Mouse (Mus musculus) heart, embryonic 13.5 days (tissue): ENCODE data around the gene Gale. TPM values are rescaled to one million over a fixed set of nuclear protein-coding genes. Genes with fewer than 3 reads are reported as not detected.
"Not testable (repeated sequence)": the region's sequence is repeated elsewhere in the genome, so short reads cannot be mapped to it uniquely, and the experiment has no call there.

Source experiments
- ATAC-seq: fragments of 200-750 bp; cut with Nextera tagmentation; 2 replicates; pipeline ENCODE4 v1.8.0; 2017; ENCODE audit warnings: moderate TSS enrichment; ENCODE audit not compliant: insufficient number of reproducible peaks, low FRiP score, low TSS enrichment; ENCODE audit errors: extremely low read depth
- H3K27ac ChIP-seq: fragments of 300-500 bp; sonication (generic); replicated peaks from 2 replicates; pipeline ENCODE4 v1.5.1; 2015; ENCODE audit warnings: moderate library complexity, mild to moderate bottlenecking, inconsistent platforms
- H3K27me3 ChIP-seq: fragments of 300-500 bp; sonication (generic); replicated peaks from 2 replicates; pipeline ENCODE4 v1.6.1; 2015; ENCODE audit warnings: mild to moderate bottlenecking, inconsistent platforms
- H3K36me3 ChIP-seq: fragments of 300-500 bp; sonication (generic); 2 replicates; pipeline ENCODE4 v1.6.1; 2015; ENCODE audit warnings: mild to moderate bottlenecking, inconsistent platforms
- H3K4me1 ChIP-seq: fragments of 300-500 bp; sonication (generic); 2 replicates; pipeline ENCODE4 v1.6.1; 2015; ENCODE audit warnings: inconsistent platforms
- H3K4me2 ChIP-seq: fragments of 300-500 bp; sonication (generic); 2 replicates; pipeline ENCODE4 v1.6.1; 2015; ENCODE audit warnings: inconsistent platforms, mild to moderate bottlenecking, moderate library complexity
- H3K4me3 ChIP-seq: fragments of 300-500 bp; sonication (generic); 2 replicates; pipeline ENCODE4 v1.5.1; 2015; ENCODE audit warnings: moderate library complexity, mild to moderate bottlenecking, inconsistent platforms
- H3K9ac ChIP-seq: fragments of 300-500 bp; sonication (generic); 2 replicates; pipeline ENCODE4 v1.6.1; 2015; ENCODE audit warnings: inconsistent platforms, mild to moderate bottlenecking, moderate library complexity
- H3K9me3 ChIP-seq: fragments of 300-500 bp; sonication (generic); 2 replicates; pipeline ENCODE4 v1.6.1; 2016; ENCODE audit warnings: inconsistent platforms
- WGBS: fragments of 180-500 bp; shearing (Covaris S2); methylation state at CpG from one replicate; pipeline ENCODE4 v1.1.7; 2015; ENCODE audit warnings: mixed read lengths; 5-methylcytosine and 5-hydroxymethylcytosine counted together
- polyA plus RNA-seq: library from polyadenylated mRNA; unstranded; fragments of >200 nt; fragmentation: Nextera tagmentation; extraction: Ambion mirVana; gene quantifications from 2 replicates; pipeline ENCODE4 v1.2.1, GENCODE M21; 2015

Gale gene
- polyA plus RNA-seq, 1 experiment from 2014 or later, result 28.7 TPM

DNA sequence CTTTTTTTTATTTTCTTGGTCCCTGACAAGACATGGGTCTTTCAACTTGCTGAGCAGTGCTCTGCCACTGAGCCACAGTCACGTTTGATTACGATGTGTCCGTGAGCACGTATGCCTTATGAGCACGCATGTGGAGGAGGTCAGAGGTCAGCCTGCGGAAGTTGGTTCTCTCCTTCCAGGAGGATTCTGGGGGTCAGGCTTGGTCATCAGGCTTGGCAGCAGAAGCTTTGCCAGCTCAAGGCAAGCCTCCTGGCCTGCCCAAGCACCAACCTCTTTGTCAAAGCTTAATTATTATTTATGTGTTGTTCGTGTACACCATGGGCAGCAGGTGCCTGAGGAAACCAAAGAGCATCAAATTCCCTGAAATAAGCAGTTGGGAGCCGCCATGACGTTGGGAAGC is 35.2 kb upstream of the Gale start:
- no peak overlapping the region for H3K4me2 ChIP-seq
- no peak overlapping the region for H3K4me3 ChIP-seq
- no peaks in the 10 kb centered on the region for H3K9me3 ChIP-seq
- WGBS, result 87% methylated on average over 9 of the region's 9 CpGs
- H3K27ac ChIP-seq, result no peak overlapping the region
- ATAC-seq, result no peak
- H3K27me3 ChIP-seq, result no peaks in the 10 kb centered on the region
- no peak overlapping the region for H3K9ac ChIP-seq
- H3K36me3 ChIP-seq, result peaks cover 58% of the 10 kb centered on the region
- H3K4me1 ChIP-seq, result peaks cover 15% of the 10 kb centered on the region

DNA sequence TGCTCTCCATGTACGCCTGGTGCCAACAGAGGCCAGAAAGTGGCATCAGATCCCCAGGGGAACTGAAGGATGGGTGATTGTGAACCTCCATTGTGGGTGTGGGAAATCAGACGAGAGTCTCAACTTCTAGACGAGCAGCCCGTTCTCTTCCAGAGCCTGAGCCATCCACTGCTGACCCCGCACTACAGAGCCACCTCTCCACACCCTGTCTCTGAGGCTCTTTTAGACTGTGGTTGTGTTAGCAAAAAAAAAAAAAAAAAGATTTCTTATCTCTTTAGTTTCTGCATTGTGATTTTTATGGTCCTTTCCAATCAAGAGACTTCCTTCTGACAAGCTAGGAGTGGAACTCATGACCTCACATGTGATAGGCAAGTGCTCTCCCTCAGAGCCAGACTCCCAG is 34.1 kb upstream of the Gale start:
- no peaks in the 10 kb centered on the region for H3K9me3 ChIP-seq
- H3K27me3 ChIP-seq, result no peaks in the 10 kb centered on the region
- H3K4me1 ChIP-seq, result peaks cover 15% of the 10 kb centered on the region
- H3K4me3 ChIP-seq, result no peak overlapping the region
- ATAC-seq, result no peak
- no peak overlapping the region for H3K27ac ChIP-seq
- 84% methylated on average over 5 of the region's 5 CpGs for WGBS
- H3K9ac ChIP-seq, result no peak overlapping the region
- H3K36me3 ChIP-seq, result peaks cover 60% of the 10 kb centered on the region
- H3K4me2 ChIP-seq, result no peak overlapping the region

- Histone ChIP-seq H3K9me3 (no peaks in the 10 kb centered on the region), H3K27me3 (no peaks in the 10 kb centered on the region), H3K27ac (no peak overlapping the region), H3K4me2 (no peak overlapping the region), H3K4me1 (peaks cover 18% of the 10 kb centered on the region), H3K36me3 (peaks cover 57% of the 10 kb centered on the region), H3K4me3 (no peak overlapping the region), H3K9ac (no peak overlapping the region)
- no peak for ATAC-seq
- WGBS, result 81% methylated on average over 9 of the region's 9 CpGs
These were observed 33.7 kb upstream of the Gale start for GRCm38 (mm10) chr4:135929828-135930227.

DNA sequence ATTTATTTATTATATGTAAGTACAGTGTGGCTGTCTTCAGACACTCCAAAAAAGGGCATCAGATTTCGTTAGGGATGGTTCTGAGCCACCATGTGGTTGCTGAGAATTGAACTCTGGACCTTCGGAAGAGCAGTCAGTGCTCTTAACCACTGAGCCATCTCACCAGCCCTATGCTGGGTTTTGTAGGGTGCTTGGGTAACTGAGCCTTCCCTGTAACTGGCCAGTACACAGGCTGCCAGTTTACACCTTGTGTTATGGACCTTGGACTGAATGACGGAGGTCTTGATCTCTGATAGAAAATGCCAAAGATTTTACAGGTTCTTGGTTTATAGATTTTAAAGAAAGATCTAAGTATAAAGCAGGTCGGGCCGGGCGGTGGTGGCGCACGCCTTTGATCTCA is 33.3 kb upstream of the Gale start:
- ATAC-seq, result no peak
- H3K4me1 ChIP-seq, result peaks cover 17% of the 10 kb centered on the region
- H3K27ac ChIP-seq, result no peak overlapping the region
- 94% methylated on average over 8 of the region's 8 CpGs for WGBS
- no peak overlapping the region for H3K9ac ChIP-seq
- H3K9me3 ChIP-seq, result no peaks in the 10 kb centered on the region
- H3K36me3 ChIP-seq, result peaks cover 57% of the 10 kb centered on the region
- H3K4me3 ChIP-seq, result no peak overlapping the region
- no peaks in the 10 kb centered on the region for H3K27me3 ChIP-seq
- no peak overlapping the region for H3K4me2 ChIP-seq

GRCm38 (mm10) chr4:135931832-135932231 is 31.7 kb upstream of the Gale start:
- Histone ChIP-seq H3K27ac (no peak overlapping the region), H3K4me3 (no peak overlapping the region), H3K4me2 (no peak overlapping the region), H3K27me3 (no peaks in the 10 kb centered on the region), H3K9ac (no peak overlapping the region), H3K36me3 (peaks cover 53% of the 10 kb centered on the region), H3K9me3 (no peaks in the 10 kb centered on the region), H3K4me1 (peaks cover 11% of the 10 kb centered on the region)
- WGBS, result 58% methylated on average over 5 of the region's 5 CpGs
- ATAC-seq, result no peak

GRCm38 (mm10) chr4:135934708-135935500 is 28.6 kb upstream of the Gale start:
- peaks cover 26% of the 10 kb centered on the region for H3K4me1 ChIP-seq
- no peak overlapping the region for H3K4me3 ChIP-seq
- H3K27me3 ChIP-seq, result no peaks in the 10 kb centered on the region
- H3K9me3 ChIP-seq, result no peaks in the 10 kb centered on the region
- peaks cover 64% of the 10 kb centered on the region for H3K36me3 ChIP-seq
- no peak overlapping the region for H3K4me2 ChIP-seq
- no peak for ATAC-seq
- no peak overlapping the region for H3K9ac ChIP-seq
- no peak overlapping the region; the same call in 1 of the 2 replicates for H3K27ac ChIP-seq
- 46% methylated on average over 12 of the region's 12 CpGs for WGBS

DNA sequence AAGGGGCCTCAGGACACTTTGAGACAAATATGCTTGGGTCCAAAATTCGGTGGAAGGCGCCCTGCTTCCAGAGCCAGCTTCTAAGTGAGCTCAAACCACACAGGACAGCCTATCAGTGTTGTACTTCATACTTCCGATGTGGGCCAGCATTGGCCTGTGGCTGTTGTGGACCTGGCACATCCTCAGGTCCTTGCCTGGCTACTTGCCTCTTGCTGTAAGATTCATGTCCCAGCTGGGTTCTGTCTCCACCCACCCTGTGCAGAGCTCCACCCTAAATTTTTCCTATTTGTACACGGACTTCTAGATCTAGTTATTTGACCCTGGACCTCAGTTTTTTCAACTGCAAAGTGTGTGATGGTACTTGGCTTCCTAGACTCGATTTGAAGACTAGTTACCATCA is 28.0 kb upstream of the Gale start:
- Histone ChIP-seq H3K27me3 (no peaks in the 10 kb centered on the region), H3K36me3 (peaks cover 62% of the 10 kb centered on the region), H3K9me3 (no peaks in the 10 kb centered on the region), H3K9ac (no peak overlapping the region), H3K27ac (no peak overlapping the region; the same call in 1 of the 2 replicates), H3K4me2 (no peak overlapping the region), H3K4me3 (no peak overlapping the region), H3K4me1 (peaks cover 26% of the 10 kb centered on the region)
- 52% methylated on average over 5 of the region's 5 CpGs for WGBS
- no peak for ATAC-seq

DNA sequence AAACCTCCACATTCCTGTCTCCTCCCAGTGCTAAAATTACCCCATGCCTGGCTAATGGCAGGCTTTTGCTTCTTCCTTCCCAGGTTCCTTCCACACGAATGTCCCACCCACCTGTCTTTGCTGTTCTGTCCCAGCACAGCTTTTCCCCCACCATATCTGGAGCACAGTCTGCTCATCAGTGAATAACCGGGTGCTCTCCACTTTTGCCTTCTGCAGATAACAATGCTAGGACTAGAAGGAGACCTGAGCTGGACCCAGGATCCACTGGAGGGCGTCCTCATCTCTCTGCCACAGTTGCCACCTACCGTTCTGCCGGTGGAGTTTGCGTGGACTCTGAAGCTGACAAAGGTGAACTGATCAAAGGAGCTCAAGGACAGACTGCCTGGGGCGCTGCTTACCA is 24.7 kb upstream of the Gale start:
- H3K4me3 ChIP-seq, result no peak overlapping the region
- ATAC-seq, result no peak
- peaks cover 52% of the 10 kb centered on the region for H3K36me3 ChIP-seq
- no peak overlapping the region for H3K27ac ChIP-seq
- H3K27me3 ChIP-seq, result no peaks in the 10 kb centered on the region
- H3K4me1 ChIP-seq, result peaks cover 37% of the 10 kb centered on the region
- no peaks in the 10 kb centered on the region for H3K9me3 ChIP-seq
- no peak overlapping the region for H3K9ac ChIP-seq
- no peak overlapping the region for H3K4me2 ChIP-seq
- 70% methylated on average over 7 of the region's 7 CpGs for WGBS

DNA sequence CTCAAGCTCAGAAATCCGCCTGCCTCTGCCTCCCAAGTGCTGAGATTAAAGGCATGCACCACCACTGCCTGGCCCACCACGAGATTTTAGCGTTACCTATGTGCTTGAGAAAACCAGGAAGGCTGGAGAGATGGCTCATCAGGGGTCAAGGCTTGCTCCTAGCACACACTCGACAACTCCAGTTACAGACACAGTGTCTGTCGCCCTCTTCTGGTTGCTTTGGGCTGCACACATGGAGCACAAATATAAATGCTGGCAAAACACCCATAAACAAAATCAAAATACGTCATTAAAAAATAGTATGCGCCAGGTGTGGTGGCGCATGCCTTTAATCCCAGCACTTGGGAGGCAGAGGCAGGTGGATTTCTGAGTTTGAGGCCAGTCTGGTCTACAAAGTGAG is 22.5 kb upstream of the Gale start:
- H3K9me3 ChIP-seq, H3K9ac ChIP-seq, H3K4me2 ChIP-seq, ATAC-seq, H3K27me3 ChIP-seq, H3K27ac ChIP-seq, H3K4me3 ChIP-seq: not testable (repeated sequence)
- peaks cover 41% of the 10 kb centered on the region for H3K36me3 ChIP-seq
- WGBS, result 82% methylated on average over 8 of the region's 8 CpGs
- H3K4me1 ChIP-seq, result peaks cover 35% of the 10 kb centered on the region

- H3K9ac ChIP-seq, result no peak overlapping the region
- ATAC-seq, result no peak
- no peak overlapping the region for H3K27ac ChIP-seq
- H3K9me3 ChIP-seq, result no peaks in the 10 kb centered on the region
- peaks cover 40% of the 10 kb centered on the region for H3K36me3 ChIP-seq
- 47% methylated on average over 6 of the region's 6 CpGs for WGBS
- H3K4me3 ChIP-seq, result no peak overlapping the region
- H3K4me1 ChIP-seq, result peaks cover 33% of the 10 kb centered on the region
- H3K27me3 ChIP-seq, result no peaks in the 10 kb centered on the region
- H3K4me2 ChIP-seq, result no peak overlapping the region
These were observed 21.3 kb upstream of the Gale start for GRCm38 (mm10) chr4:135942193-135942592.

GRCm38 (mm10) chr4:135943389-135943788 is 20.1 kb upstream of the Gale start:
- Histone ChIP-seq H3K4me2 (no peak overlapping the region), H3K27me3 (no peaks in the 10 kb centered on the region), H3K36me3 (peaks cover 31% of the 10 kb centered on the region), H3K9ac (no peak overlapping the region), H3K4me3 (no peak overlapping the region), H3K27ac (no peak overlapping the region; the same call in 1 of the 2 replicates), H3K4me1 (peaks cover 36% of the 10 kb centered on the region), H3K9me3 (no peaks in the 10 kb centered on the region)
- no peak for ATAC-seq
- WGBS, result 50% methylated on average over 4 of the region's 4 CpGs

DNA sequence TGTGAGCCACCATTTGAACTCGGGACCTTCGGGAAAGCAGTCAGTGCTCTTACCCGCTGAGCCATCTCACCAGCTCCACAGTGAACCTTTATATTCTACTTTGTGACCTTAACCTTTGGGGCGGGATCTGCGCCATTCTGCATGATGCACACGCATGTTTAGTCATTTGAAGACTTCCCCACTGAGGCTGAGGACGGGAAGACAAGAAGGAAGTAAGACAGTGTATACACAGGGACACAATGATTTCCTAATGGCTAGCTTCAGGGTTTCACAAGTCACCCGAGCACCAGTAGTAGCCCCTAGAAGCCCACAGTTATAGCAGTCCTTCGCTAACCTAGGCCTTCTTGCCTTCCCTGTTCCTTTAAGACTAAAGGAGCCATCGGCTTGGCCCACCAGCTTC is 17.8 kb upstream of the Gale start:
- 71% methylated on average over 10 of the region's 10 CpGs for WGBS

More for the DNA sequence above, 17.8 kb upstream of the Gale start:
- H3K27ac ChIP-seq, result peak overlapping the region; percentile 74
- H3K9me3 ChIP-seq, result no peaks in the 10 kb centered on the region
- no peak for ATAC-seq
- peak overlapping the region; percentile 88 for H3K4me2 ChIP-seq
- peak overlapping the region; percentile 84 for H3K9ac ChIP-seq
- peaks cover 12% of the 10 kb centered on the region for H3K36me3 ChIP-seq
- peak overlapping the region; percentile 72 for H3K4me3 ChIP-seq
- H3K27me3 ChIP-seq, result no peaks in the 10 kb centered on the region
- peaks cover 49% of the 10 kb centered on the region for H3K4me1 ChIP-seq
